Mouse (Mus musculus) thymus, postnatal 36 days (tissue): ENCODE data around the gene Slc41a2.

Source experiments
- DNase-seq, 2 experiments: peaks; one replicate each; pipeline ENCODE4 v3.0.0; 2022; ENCODE audit warnings: mixed read lengths in 2 of 2

The Slc41a2 gene

GRCm38 (mm10) chr10:83301054-83301453, 36.6 kb downstream of the Slc41a2 start:
- DNase-seq = no peak

GRCm38 (mm10) chr10:83297017-83297416, 40.7 kb downstream of the Slc41a2 start:
- no peak for DNase-seq

- no peak for DNase-seq
These were observed 42.9 kb downstream of the Slc41a2 start for GRCm38 (mm10) chr10:83294746-83295145.

- no peak for DNase-seq
These were observed 44.3 kb downstream of the Slc41a2 start for GRCm38 (mm10) chr10:83293352-83293751.

GRCm38 (mm10) chr10:83291731-83292130, 46.0 kb downstream of the Slc41a2 start:
- DNase-seq = no peak

- DNase-seq = no peak
These were observed 49.9 kb downstream of the Slc41a2 start for GRCm38 (mm10) chr10:83287828-83288227.

GRCm38 (mm10) chr10:83286399-83286798, 51.3 kb downstream of the Slc41a2 start:
- DNase-seq = no peak

GRCm38 (mm10) chr10:83285724-83286256, 51.9 kb downstream of the Slc41a2 start:
- no peak for DNase-seq

- DNase-seq = no peak
These were observed 52.8 kb downstream of the Slc41a2 start for GRCm38 (mm10) chr10:83284916-83285315.

GRCm38 (mm10) chr10:83266731-83267130, 71.0 kb downstream of the Slc41a2 start:
- no peak for DNase-seq

- DNase-seq = peak in 1 of 2 experiments; percentile 19
These were observed 71.4 kb downstream of the Slc41a2 start for GRCm38 (mm10) chr10:83266241-83266640.

- DNase-seq = no peak
These were observed 73.0 kb downstream of the Slc41a2 start for GRCm38 (mm10) chr10:83264680-83265079.

- DNase-seq = no peak
These were observed 73.6 kb downstream of the Slc41a2 start for GRCm38 (mm10) chr10:83264056-83264455.

GRCm38 (mm10) chr10:83261264-83261663, 76.4 kb downstream of the Slc41a2 start:
- no peak for DNase-seq

GRCm38 (mm10) chr10:83251377-83251776, 86.3 kb downstream of the Slc41a2 start:
- peak; percentile 17 to 32 for DNase-seq

- DNase-seq = no peak
These were observed 89.6 kb downstream of the Slc41a2 start for GRCm38 (mm10) chr10:83248036-83248435.

GRCm38 (mm10) chr10:83245720-83246119, 92.0 kb downstream of the Slc41a2 start:
- no peak for DNase-seq

GRCm38 (mm10) chr10:83244131-83244530, 93.6 kb downstream of the Slc41a2 start:
- DNase-seq = no peak

- DNase-seq = no peak
These were observed 95.5 kb downstream of the Slc41a2 start for GRCm38 (mm10) chr10:83242106-83242686.

- DNase-seq = no peak
These were observed 103.3 kb downstream of the Slc41a2 start for GRCm38 (mm10) chr10:83234391-83234790.

GRCm38 (mm10) chr10:83233967-83234366, 103.7 kb downstream of the Slc41a2 start:
- no peak for DNase-seq

- DNase-seq = no peak
These were observed 109.1 kb downstream of the Slc41a2 start for GRCm38 (mm10) chr10:83228626-83229025.

- DNase-seq = peak in 1 of 2 experiments; percentile 14
These were observed 112.7 kb downstream of the Slc41a2 start for GRCm38 (mm10) chr10:83224999-83225398.

GRCm38 (mm10) chr10:83220847-83221246, 116.8 kb downstream of the Slc41a2 start:
- no peak for DNase-seq

- DNase-seq = no peak
These were observed 117.5 kb downstream of the Slc41a2 start for GRCm38 (mm10) chr10:83220217-83220616.
